Mouse (Mus musculus) CH12.LX (cell line): Measurements from ENCODE around the gene Ccnjl.

ENCODE experiments used
- CTCF ChIP-seq, 2 experiments: IDR thresholded peaks in 1 of 2; conservative IDR thresholded peaks in 1 of 2; 2 replicates each; pipeline ENCODE4 v1.5.1; 2011 to 2012; ENCODE audit warnings: low read depth in 2 of 2, low read length in 2 of 2, improper control_type of control experiment in 1 of 2, inconsistent platforms in 1 of 2, mild to moderate bottlenecking in 1 of 2, moderate library complexity in 1 of 2
- EP300 ChIP-seq: IDR thresholded peaks from 2 replicates; pipeline ENCODE4 v1.6.1; 2011; ENCODE audit warnings: low read length, improper control_type of control experiment
- MAX ChIP-seq: IDR thresholded peaks from 2 replicates; pipeline ENCODE4 v1.6.1; 2011; ENCODE audit warnings: low read length, improper control_type of control experiment
- MXI1 ChIP-seq: IDR thresholded peaks from 2 replicates; pipeline ENCODE4 v1.6.1; 2011; ENCODE audit warnings: mild to moderate bottlenecking, low read depth, low read length, improper control_type of control experiment
- MYC ChIP-seq: IDR thresholded peaks from 2 replicates; pipeline ENCODE4 v1.6.1; 2011; ENCODE audit warnings: low read depth, mild to moderate bottlenecking, improper control_type of control experiment, low read length
- NRF1 ChIP-seq: IDR thresholded peaks from 2 replicates; pipeline ENCODE4 v1.6.1; 2014; ENCODE audit warnings: low read depth, mild to moderate bottlenecking, inconsistent platforms, low read length, improper control_type of control experiment, moderate library complexity
- POLR2A ChIP-seq: IDR thresholded peaks from 2 replicates; pipeline ENCODE4 v1.6.1; 2011; ENCODE audit warnings: low read depth, mild to moderate bottlenecking, improper control_type of control experiment, low read length
- RAD21 ChIP-seq: IDR thresholded peaks from 2 replicates; pipeline ENCODE4 v1.6.1; 2011; ENCODE audit warnings: low read depth, mild to moderate bottlenecking, low read length, improper control_type of control experiment, moderate library complexity
- RCOR1 ChIP-seq: conservative IDR thresholded peaks from 2 replicates; pipeline ENCODE4 v1.6.1; 2012; ENCODE audit warnings: low read depth, mild to moderate bottlenecking, inconsistent platforms, low read length, improper control_type of control experiment
- SMC3 ChIP-seq: IDR thresholded peaks from 2 replicates; pipeline ENCODE4 v1.6.1; 2011; ENCODE audit warnings: low read depth, low read length, improper control_type of control experiment

DNA sequence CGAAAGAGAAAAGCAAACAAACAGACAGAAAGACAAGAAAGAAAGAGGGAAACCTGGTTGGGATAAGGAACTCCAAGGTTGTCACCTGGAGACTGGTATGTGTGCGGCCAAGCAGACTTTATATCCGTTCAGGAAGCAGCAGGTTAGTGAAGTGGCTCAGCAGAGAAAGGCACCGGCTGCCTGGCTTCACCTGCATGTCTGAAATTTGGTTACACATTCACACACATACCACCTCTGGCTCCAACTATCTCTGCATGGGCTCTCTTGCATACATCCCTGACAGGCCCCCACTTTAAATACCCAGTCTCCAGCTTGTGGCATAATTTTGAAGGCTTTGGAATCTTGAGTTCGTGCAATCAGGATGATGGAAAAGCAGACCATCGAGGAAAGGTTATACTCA lies 77.3 kb downstream of the Ccnjl start:
- TF ChIP-seq NRF1: no peak
- no peak for TF ChIP-seq POLR2A
- TF ChIP-seq MXI1: no peak
- no peak for TF ChIP-seq MAX
- TF ChIP-seq CTCF (conservative IDR thresholded peaks at IDR 0.05 in 1 of 2, IDR thresholded peaks at IDR 0.05 in 1 of 2; ENCODE audit: low read depth in 2 of 2, low read length in 2 of 2): no peak
- no peak for TF ChIP-seq RCOR1
- no peak for TF ChIP-seq MYC
- TF ChIP-seq EP300: no peak
- no peak for TF ChIP-seq RAD21
- TF ChIP-seq SMC3: no peak
